Mouse (Mus musculus): Measurements from ENCODE around the gene Defb15. TPM values are rescaled to one million over a fixed set of nuclear protein-coding genes. Genes with fewer than 3 reads are reported as not detected.
A peak's percentile ranks its signal among the peaks of the same experiment; 100 is the strongest.
"Not testable (repeated sequence)": the region's sequence is repeated elsewhere in the genome, so short reads cannot be mapped to it uniquely, and the experiment has no call there.

Gene Defb15
- polyA plus RNA-seq, 1 experiment from 2014 or later, result not detected

DNA sequence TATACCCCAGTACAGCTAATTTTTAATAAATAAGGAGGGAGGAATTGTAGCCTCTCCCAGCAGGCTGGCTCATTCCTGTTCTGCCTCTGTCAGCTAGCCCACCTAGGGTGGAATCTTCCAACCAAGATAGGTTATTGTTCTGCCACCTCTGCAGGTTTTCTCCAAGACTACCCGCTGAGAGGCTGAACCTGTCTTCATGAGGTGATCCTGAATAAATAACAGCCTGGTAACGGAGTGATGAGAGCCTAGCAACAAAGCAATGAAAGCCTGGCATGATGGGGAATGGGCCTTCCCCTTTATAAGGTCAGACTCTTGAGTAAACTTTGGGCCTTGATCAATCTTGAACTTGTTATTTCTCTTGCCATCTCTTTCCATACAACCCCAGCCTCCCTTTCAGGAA lies 20.0 kb downstream of the Defb15 start:
- WGBS, result 19% methylated on average over 2 of the region's 2 CpGs
- H3K9me3 ChIP-seq, result no peaks in the 10 kb centered on the region
- no peaks in the 10 kb centered on the region for H3K4me1 ChIP-seq
- H3K27me3 ChIP-seq (ENCODE audit: poor library complexity, severe bottlenecking), result no peaks in the 10 kb centered on the region
- no peaks in the 10 kb centered on the region for H3K36me3 ChIP-seq (replicated peaks)
- no peak overlapping the region for H3K4me3 ChIP-seq
- no peak for DNase-seq (ENCODE audit: extremely low spot score, low spot score)
- H3K27ac ChIP-seq, result no peak overlapping the region

DNA sequence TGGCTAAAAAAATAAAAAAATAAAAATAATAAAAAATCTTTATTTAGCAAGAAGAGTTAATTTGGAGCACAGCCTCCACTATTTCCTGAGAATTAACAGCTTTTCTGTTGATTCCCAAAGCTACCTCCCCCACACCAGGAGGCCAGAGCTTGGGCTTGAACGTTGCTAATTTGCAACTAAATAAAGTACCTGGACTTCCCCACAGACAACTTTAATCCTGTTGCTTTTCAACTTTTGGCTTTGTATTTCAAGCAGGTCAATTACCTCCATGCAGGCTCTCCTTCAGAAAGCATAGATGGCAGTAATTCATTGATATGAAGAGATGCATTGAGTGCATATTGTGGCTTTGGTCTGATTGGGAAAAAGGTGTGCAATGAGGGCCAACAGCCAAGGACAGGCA lies 20.6 kb downstream of the Defb15 start:
- no peaks in the 10 kb centered on the region for H3K36me3 ChIP-seq (replicated peaks)
- DNase-seq (ENCODE audit: extremely low spot score, low spot score), result no peak
- H3K4me1 ChIP-seq, result peaks cover under 1% of the 10 kb centered on the region
- H3K4me3 ChIP-seq, result no peak overlapping the region
- no peak overlapping the region for H3K27ac ChIP-seq
- H3K9me3 ChIP-seq, result no peaks in the 10 kb centered on the region
- WGBS, result 7% methylated on average over 1 of the region's 1 CpGs
- no peaks in the 10 kb centered on the region for H3K27me3 ChIP-seq (ENCODE audit: poor library complexity, severe bottlenecking)

DNA sequence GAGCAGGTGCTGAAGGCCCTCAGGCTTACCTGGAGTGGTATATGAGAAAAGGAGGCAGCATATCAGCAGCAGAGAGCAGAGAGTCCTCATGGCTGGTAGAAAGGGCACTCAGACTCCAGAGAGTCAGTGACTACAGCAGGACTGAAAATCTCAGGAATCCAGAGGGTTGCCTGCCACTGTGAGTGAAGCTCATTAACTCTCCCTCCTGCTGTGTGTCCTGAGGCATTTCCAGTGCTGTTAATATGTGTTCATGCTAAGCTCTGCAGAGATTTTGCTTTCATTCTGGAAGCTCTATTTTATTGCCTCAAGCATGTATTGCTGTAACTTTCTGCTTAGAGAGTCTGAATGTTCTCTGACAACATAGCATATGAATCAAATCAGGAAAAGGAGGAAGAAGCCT lies 26.2 kb downstream of the Defb15 start, which contains the start of gene Defb11:
Defb11 (minus strand) TSS at position 123 of the 400 bp plus-strand sequence.
- not testable (repeated sequence) for DNase-seq (ENCODE audit: extremely low spot score, low spot score); H3K4me3 ChIP-seq; H3K27me3 ChIP-seq (ENCODE audit: poor library complexity, severe bottlenecking)

DNA sequence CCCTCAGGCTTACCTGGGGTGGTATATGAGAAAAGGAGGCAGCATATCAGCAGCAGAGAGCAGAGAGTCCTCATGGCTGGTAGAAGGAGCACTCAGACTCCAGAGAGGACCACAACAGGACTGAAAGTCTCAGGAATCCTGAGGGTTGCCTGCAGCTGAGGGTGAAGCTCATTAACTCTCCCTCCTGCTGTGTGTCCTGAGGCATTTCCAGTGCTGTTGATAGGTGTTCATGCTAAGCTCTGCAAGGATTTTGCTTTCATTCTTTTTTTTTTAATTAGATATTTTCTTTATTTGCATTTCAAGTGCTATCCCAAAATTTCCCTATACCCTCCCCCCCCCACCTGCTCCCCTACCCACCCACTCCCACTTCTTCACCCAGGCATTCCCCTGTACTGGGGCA lies 47.2 kb downstream of the Defb15 start, which contains the start of gene Defb9:
Defb9 (minus strand) TSS at position 101 of the 400 bp plus-strand sequence.
- not testable (repeated sequence) for H3K27me3 ChIP-seq (ENCODE audit: poor library complexity, severe bottlenecking); DNase-seq (ENCODE audit: extremely low spot score, low spot score); H3K4me3 ChIP-seq; H3K4me1 ChIP-seq; H3K27ac ChIP-seq; H3K36me3 ChIP-seq (replicated peaks); H3K9me3 ChIP-seq

More for the DNA sequence above, 26.2 kb downstream of the Defb15 start, which contains the start of gene Defb11:
- peak within 1 kb of the TSS; percentile 8; the same call in 1 of the 2 replicates for H3K27ac ChIP-seq
- H3K4me1 ChIP-seq; H3K36me3 ChIP-seq (replicated peaks); H3K9me3 ChIP-seq: not testable (repeated sequence)

Other genes with a start within 250 kb of the Defb15 start
- not detected in 2 replicates for gene AY761184, start 229.1 kb downstream of the Defb15 start, polyA plus RNA-seq (2016; fragmentation: Nextera tagmentation; extraction: Ambion mirVana)
- gene Defa24, start 198.2 kb downstream of the Defb15 start, polyA plus RNA-seq (2016; fragmentation: Nextera tagmentation; extraction: Ambion mirVana), result not detected in 2 replicates
- not detected in 2 replicates for gene Defb50, start 109.2 kb downstream of the Defb15 start, polyA plus RNA-seq (2016; fragmentation: Nextera tagmentation; extraction: Ambion mirVana)
- not detected in 2 replicates for gene Defb2, start 92.8 kb downstream of the Defb15 start, polyA plus RNA-seq (2016; fragmentation: Nextera tagmentation; extraction: Ambion mirVana)
- not detected in 2 replicates for gene Defb10, start 73.8 kb downstream of the Defb15 start, polyA plus RNA-seq (2016; fragmentation: Nextera tagmentation; extraction: Ambion mirVana)
- gene Defb9, start 47.3 kb downstream of the Defb15 start, polyA plus RNA-seq (2016; fragmentation: Nextera tagmentation; extraction: Ambion mirVana), result not detected in 2 replicates
- gene Defb11, start 26.3 kb downstream of the Defb15 start, polyA plus RNA-seq (2016; fragmentation: Nextera tagmentation; extraction: Ambion mirVana), result not detected in 2 replicates
- gene Defb35, start 5.6 kb upstream of the Defb15 start, polyA plus RNA-seq (2016; fragmentation: Nextera tagmentation; extraction: Ambion mirVana), result not detected in 2 replicates
- gene Defb13, start 14.1 kb upstream of the Defb15 start, polyA plus RNA-seq (2016; fragmentation: Nextera tagmentation; extraction: Ambion mirVana), result not detected in 2 replicates
- not detected in 2 replicates for gene Fam90a1a, start 26.0 kb upstream of the Defb15 start, polyA plus RNA-seq (2016; fragmentation: Nextera tagmentation; extraction: Ambion mirVana)
- gene Ccdc70, start 37.1 kb upstream of the Defb15 start, polyA plus RNA-seq (2016; fragmentation: Nextera tagmentation; extraction: Ambion mirVana), result not detected in 2 replicates
- gene Atp7b, start 127.6 kb upstream of the Defb15 start, polyA plus RNA-seq (2016; fragmentation: Nextera tagmentation; extraction: Ambion mirVana), result 2.3 and 2.7 TPM in 2 replicates
- 34.6 and 41.6 TPM in 2 replicates for gene Alg11, start 128.0 kb upstream of the Defb15 start, polyA plus RNA-seq (2016; fragmentation: Nextera tagmentation; extraction: Ambion mirVana)
- gene Nek5, start 192.3 kb upstream of the Defb15 start, polyA plus RNA-seq (2016; fragmentation: Nextera tagmentation; extraction: Ambion mirVana), result not detected in 2 replicates
- 5.8 and 6.1 TPM in 2 replicates for gene Nek3, start 233.7 kb upstream of the Defb15 start, polyA plus RNA-seq (2016; fragmentation: Nextera tagmentation; extraction: Ambion mirVana)

Measured in forebrain, embryonic 10.5 days (tissue).